Mouse (Mus musculus): ENCODE data around the gene Aig1.

The Aig1 gene

GRCm38 (mm10) chr10:13774910-13775309, 93.9 kb downstream of the Aig1 start:
- no peak for DNase-seq

GRCm38 (mm10) chr10:13770720-13771119, 98.1 kb downstream of the Aig1 start:
- DNase-seq: no peak

GRCm38 (mm10) chr10:13769789-13770188, 99.0 kb downstream of the Aig1 start:
- DNase-seq: no peak

- DNase-seq: no peak
These were observed 99.9 kb downstream of the Aig1 start for GRCm38 (mm10) chr10:13768866-13769265.

- DNase-seq: no peak
These were observed 101.7 kb downstream of the Aig1 start for GRCm38 (mm10) chr10:13767076-13767475.

- DNase-seq: no peak
These were observed 105.6 kb downstream of the Aig1 start for GRCm38 (mm10) chr10:13763151-13763550.

GRCm38 (mm10) chr10:13754712-13755111, 114.1 kb downstream of the Aig1 start:
- no peak for DNase-seq

GRCm38 (mm10) chr10:13753777-13754176, 115.0 kb downstream of the Aig1 start:
- DNase-seq: no peak

GRCm38 (mm10) chr10:13739494-13740140, 129.2 kb downstream of the Aig1 start:
- DNase-seq: no peak

GRCm38 (mm10) chr10:13730039-13730748, 138.6 kb downstream of the Aig1 start:
- DNase-seq: no peak

GRCm38 (mm10) chr10:13727676-13728075, 141.1 kb downstream of the Aig1 start:
- no peak for DNase-seq

- no peak for DNase-seq
These were observed 142.6 kb downstream of the Aig1 start for GRCm38 (mm10) chr10:13726206-13726605.

- DNase-seq: no peak
These were observed 143.5 kb downstream of the Aig1 start for GRCm38 (mm10) chr10:13725276-13725675.

- DNase-seq: no peak
These were observed 152.6 kb downstream of the Aig1 start for GRCm38 (mm10) chr10:13716132-13716531.

GRCm38 (mm10) chr10:13715584-13715983, 153.2 kb downstream of the Aig1 start:
- DNase-seq: no peak

GRCm38 (mm10) chr10:13714920-13715293, 153.9 kb downstream of the Aig1 start:
- DNase-seq: no peak

- DNase-seq: no peak
These were observed 154.4 kb downstream of the Aig1 start for GRCm38 (mm10) chr10:13714199-13714919.

GRCm38 (mm10) chr10:13713711-13714110, 155.1 kb downstream of the Aig1 start:
- DNase-seq: no peak

- no peak for DNase-seq
These were observed 155.7 kb downstream of the Aig1 start for GRCm38 (mm10) chr10:13713116-13713515.

- DNase-seq: no peak
These were observed 157.4 kb downstream of the Aig1 start for GRCm38 (mm10) chr10:13711281-13711829.

- no peak for DNase-seq
These were observed 163.0 kb downstream of the Aig1 start for GRCm38 (mm10) chr10:13705771-13706170.

GRCm38 (mm10) chr10:13702688-13703087, 166.1 kb downstream of the Aig1 start:
- DNase-seq: no peak

GRCm38 (mm10) chr10:13702043-13702442, 166.7 kb downstream of the Aig1 start:
- DNase-seq: no peak

- no peak for DNase-seq
These were observed 172.5 kb downstream of the Aig1 start for GRCm38 (mm10) chr10:13696326-13696725.
